9 mouse cellular contexts compared by ENCODE assay signal in genomic region chr2:30983024-30983423, GRCm38 (mm10). TPM values are rescaled to one million over a fixed set of nuclear protein-coding genes. Genes with fewer than 3 reads are reported as not detected.
DNase-seq lines count a peak whose midpoint lies in the region; ATAC-seq and TF ChIP-seq lines count a peak whose summit lies in the region.
"Had no signal": no experiment of that assay in that cellular context is flagged by ENCODE, and none has a peak within 500 bp of the region (broad histone marks: within the 10 kb centered on the region; RNA-seq: fewer than 3 reads in every experiment).

No protein-coding gene starts in this region.

- no peak for TF ChIP-seq CTCF in left cerebral cortex, adult 2 months (IDR thresholded peaks at IDR 0.05)
- no peak for TF ChIP-seq CTCF in midbrain, postnatal 0 days (IDR thresholded peaks at IDR 0.05)

- H3K4me1 ChIP-seq in hindbrain, embryonic 16.5 days (ENCODE audit: control insufficient read depth, insufficient read depth, low read depth, low read length): peaks cover 19% of the 10 kb centered on the region
- H3K4me1 ChIP-seq in midbrain, postnatal 0 days (ENCODE audit: insufficient read depth, low read length): peaks cover 3% of the 10 kb centered on the region; the same call in 1 of the 2 replicates

- H3K9ac ChIP-seq in hindbrain, embryonic 16.5 days (ENCODE audit: low read depth, low read length): peak overlapping the region; percentile 2; the same call in 1 of the 2 replicates
- H3K9ac ChIP-seq in midbrain, postnatal 0 days (replicated peaks; ENCODE audit: low read length, poor library complexity, severe bottlenecking): peak overlapping the region; percentile 58; the same call in 1 of the 2 replicates

- H3K27ac ChIP-seq in left cerebral cortex, adult 2 months: no peak overlapping the region
- H3K27ac ChIP-seq in hindbrain, embryonic 16.5 days (ENCODE audit: low read depth, low read length): no peak overlapping the region
- no peak overlapping the region for H3K27ac ChIP-seq in midbrain, postnatal 0 days (ENCODE audit: low read depth, low read length)

- intact Hi-C loops in left cerebral cortex, adult 2 months (cut with DNase I): loop anchor here (5.0 to 10.0 kb wide), 2 partner anchors 169 to 1858 kb away; partner anchors contain the start of genes Gpr107 and Setx

- peaks cover 9% of the 10 kb centered on the region; the same call in 1 of the 2 replicates for H3K36me3 ChIP-seq in hindbrain, embryonic 16.5 days (ENCODE audit: control insufficient read depth, insufficient read depth, low read length)
- H3K36me3 ChIP-seq in midbrain, postnatal 0 days (ENCODE audit: insufficient read depth, low read length): peaks cover 13% of the 10 kb centered on the region

- H3K27me3 ChIP-seq in hindbrain, embryonic 16.5 days (replicated peaks; ENCODE audit: control insufficient read depth, insufficient read depth, low read length): no peaks in the 10 kb centered on the region
- H3K27me3 ChIP-seq in midbrain, postnatal 0 days (ENCODE audit: insufficient read depth, low read length): no peaks in the 10 kb centered on the region

- no peak for ATAC-seq in hindbrain, embryonic 16.5 days
- no peak for ATAC-seq in midbrain, postnatal 0 days (ENCODE audit: low FRiP score)
- no peak for ATAC-seq in activated CD4-positive, CD25-positive, alpha-beta regulatory T cell, adult 4 months

- H3K4me3 ChIP-seq in left cerebral cortex, adult 2 months: peak overlapping the region; percentile 67
- peak overlapping the region; percentile 76 for H3K4me3 ChIP-seq in hindbrain, embryonic 16.5 days (ENCODE audit: low read length)
- H3K4me3 ChIP-seq in midbrain, postnatal 0 days (ENCODE audit: low read depth, low read length): peak overlapping the region; percentile 75

- 43% methylated on average over 7 of the region's 7 CpGs for WGBS in hindbrain, embryonic 16.5 days
- 48% methylated on average over 7 of the region's 7 CpGs for WGBS in midbrain, postnatal 0 days

- peak overlapping the region; percentile 67 for H3K4me2 ChIP-seq in hindbrain, embryonic 16.5 days (ENCODE audit: low read length)
- H3K4me2 ChIP-seq in midbrain, postnatal 0 days (ENCODE audit: low read depth, low read length, poor library complexity, severe bottlenecking): peak overlapping the region; percentile 81

- DNase-seq in left cerebral cortex, adult 2 months (ENCODE audit: extremely low spot score in 1 of 2, low spot score in 2 of 2): no peak
- no peak for DNase-seq in left cerebral cortex, adult 8-10 months (ENCODE audit: low spot score in 2 of 2)
- DNase-seq in cerebellum, postnatal 14 days: peak; percentile 38 to 51
- peak; percentile 6 for DNase-seq in midbrain, postnatal 0 days (ENCODE audit: low spot score)
- no peak for DNase-seq in adrenal gland, postnatal 10 days
- DNase-seq in adipocyte (ENCODE audit: low spot score): no peak

- H3K9me3 ChIP-seq in hindbrain, embryonic 16.5 days (ENCODE audit: control insufficient read depth, low read length): no peaks in the 10 kb centered on the region
- H3K9me3 ChIP-seq in midbrain, postnatal 0 days (ENCODE audit: low read length): no peaks in the 10 kb centered on the region

RNA-seq across cellular contexts. Expression of gene Usp20, which starts 0.9 kb away (rescaled TPM):
- 10 to 100 TPM; 76.0 to 82.8 TPM for total RNA-seq in left cerebral cortex, adult 2 months (2021)
- 10 to 100 TPM; 73.0 to 84.0 (median 79.6) TPM for total RNA-seq in left cerebral cortex, adult 8-10 months (2022)
- polyA plus RNA-seq in hindbrain, embryonic 16.5 days (2015; fragmentation: Nextera tagmentation; extraction: Ambion mirVana): 42.9 and 53.2 TPM in 2 replicates
- 36.6 and 41.2 TPM in 2 replicates for total RNA-seq in midbrain, postnatal 0 days (2014; rRNA removed)
- polyA plus RNA-seq in midbrain, postnatal 0 days (2015; fragmentation: Nextera tagmentation; extraction: Ambion mirVana): 32.5 and 32.8 TPM in 2 replicates
- 10 to 100 TPM; 11.6 to 15.0 TPM for polyA plus RNA-seq in activated CD4-positive, CD25-positive, alpha-beta regulatory T cell, adult 4 months (2017; shearing (Covaris generic))
- 10 to 100 TPM; 17.6 to 22.5 TPM for total RNA-seq in adrenal gland, postnatal 10 days (2021)

RNA-seq across cellular contexts. Expression of gene BC005624, which starts 1.0 kb away (rescaled TPM):
- 10 to 100 TPM; 65.0 to 68.6 TPM for total RNA-seq in left cerebral cortex, adult 2 months (2021)
- 10 to 100 TPM; 63.7 to 79.7 (median 70.2) TPM for total RNA-seq in left cerebral cortex, adult 8-10 months (2022)
- 92.1 and 93.0 TPM in 2 replicates for polyA plus RNA-seq in hindbrain, embryonic 16.5 days (2015; fragmentation: Nextera tagmentation; extraction: Ambion mirVana)
- 34.8 and 41.7 TPM in 2 replicates for total RNA-seq in midbrain, postnatal 0 days (2014; rRNA removed)
- 86.7 and 93.1 TPM in 2 replicates for polyA plus RNA-seq in midbrain, postnatal 0 days (2015; fragmentation: Nextera tagmentation; extraction: Ambion mirVana)
- polyA plus RNA-seq in activated CD4-positive, CD25-positive, alpha-beta regulatory T cell, adult 4 months (2017; shearing (Covaris generic)): 10 to 100 TPM; 74.8 to 81.0 TPM
- 10 to 100 TPM; 26.4 to 30.1 TPM for total RNA-seq in adrenal gland, postnatal 10 days (2021)

RNA-seq across cellular contexts. Expression of gene Tor1a, which starts 15.3 kb away (rescaled TPM):
- total RNA-seq in left cerebral cortex, adult 2 months (2021): 10 to 100 TPM; 38.0 to 43.2 TPM
- total RNA-seq in left cerebral cortex, adult 8-10 months (2022): 10 to 100 TPM; 34.4 to 45.2 (median 37.9) TPM
- 94.2 and 94.8 TPM in 2 replicates for polyA plus RNA-seq in hindbrain, embryonic 16.5 days (2015; fragmentation: Nextera tagmentation; extraction: Ambion mirVana)
- 68.9 and 88.7 TPM in 2 replicates for total RNA-seq in midbrain, postnatal 0 days (2014; rRNA removed)
- polyA plus RNA-seq in midbrain, postnatal 0 days (2015; fragmentation: Nextera tagmentation; extraction: Ambion mirVana): 90.3 and 95.4 TPM in 2 replicates
- polyA plus RNA-seq in activated CD4-positive, CD25-positive, alpha-beta regulatory T cell, adult 4 months (2017; shearing (Covaris generic)): 10 to 100 TPM; 63.1 to 67.7 TPM
- total RNA-seq in adrenal gland, postnatal 10 days (2021): 10 to 100 TPM; 32.5 to 35.7 TPM

RNA-seq across cellular contexts. Expression of gene Tor1b, which starts 30.3 kb away (rescaled TPM):
- 10 to 100 TPM; 28.0 to 32.9 TPM for total RNA-seq in left cerebral cortex, adult 2 months (2021)
- 10 to 100 TPM; 25.8 to 29.1 (median 28.0) TPM for total RNA-seq in left cerebral cortex, adult 8-10 months (2022)
- 18.0 and 20.4 TPM in 2 replicates for polyA plus RNA-seq in hindbrain, embryonic 16.5 days (2015; fragmentation: Nextera tagmentation; extraction: Ambion mirVana)
- total RNA-seq in midbrain, postnatal 0 days (2014; rRNA removed): 27.1 and 28.3 TPM in 2 replicates
- polyA plus RNA-seq in midbrain, postnatal 0 days (2015; fragmentation: Nextera tagmentation; extraction: Ambion mirVana): 16.4 and 17.0 TPM in 2 replicates
- 10 to 100 TPM; 18.1 to 19.9 TPM for polyA plus RNA-seq in activated CD4-positive, CD25-positive, alpha-beta regulatory T cell, adult 4 months (2017; shearing (Covaris generic))
- 10 to 100 TPM; 38.8 to 44.0 TPM for total RNA-seq in adrenal gland, postnatal 10 days (2021)

RNA-seq across cellular contexts. Expression of gene Ptges, which starts 53.4 kb away (rescaled TPM):
- 1 to 10 TPM; 5.1 to 6.9 TPM for total RNA-seq in left cerebral cortex, adult 2 months (2021)
- 1 to 10 TPM; 4.3 to 7.3 (median 6.9) TPM for total RNA-seq in left cerebral cortex, adult 8-10 months (2022)
- polyA plus RNA-seq in hindbrain, embryonic 16.5 days (2015; fragmentation: Nextera tagmentation; extraction: Ambion mirVana): 6.3 and 6.9 TPM in 2 replicates
- 6.7 and 19.8 TPM in 2 replicates for total RNA-seq in midbrain, postnatal 0 days (2014; rRNA removed)
- 8.0 and 8.5 TPM in 2 replicates for polyA plus RNA-seq in midbrain, postnatal 0 days (2015; fragmentation: Nextera tagmentation; extraction: Ambion mirVana)
- polyA plus RNA-seq in activated CD4-positive, CD25-positive, alpha-beta regulatory T cell, adult 4 months (2017; shearing (Covaris generic)): under 1 TPM in 1 of 2 experiments, not detected in 1; 0.09 TPM
- 10 to 100 TPM in 1 of 2 experiments, 1 to 10 TPM in 1; 9.1 to 12.0 TPM for total RNA-seq in adrenal gland, postnatal 10 days (2021)
- total RNA-seq: neutrophil, adult 5-6 weeks had no signal

Comparison
In these comparisons a context has a peak if more than half of its experiments do, and no peak if none do; other contexts are left out.
1. DNase-seq: peak in cerebellum, postnatal 14 days (2 of 2) and midbrain, postnatal 0 days (single experiment); none in left cerebral cortex, adult 2 months (0 of 2), left cerebral cortex, adult 8-10 months (0 of 2), adrenal gland, postnatal 10 days (single experiment) and adipocyte (single experiment).
2. Peak in every context shown above with its lines, with median percentiles within 50 percentile points of each other: H3K4me3 ChIP-seq.